Mouse (Mus musculus): ENCODE results near the gene Gm14862. TPM values are rescaled to one million over a fixed set of nuclear protein-coding genes. Genes with fewer than 3 reads are reported as not detected.
A peak's percentile ranks its signal among the peaks of the same experiment; 100 is the strongest.

The Gm14862 gene
- polyA plus RNA-seq, 1 experiment from 2014 or later, result not detected

- Histone ChIP-seq H3K9me3 (ENCODE audit: control insufficient read depth, low read length) (no peaks in the 10 kb centered on the region), H3K9ac (replicated peaks; ENCODE audit: low read length) (no peak overlapping the region), H3K4me1 (ENCODE audit: control insufficient read depth, insufficient read depth, low read length) (no peaks in the 10 kb centered on the region), H3K27me3 (ENCODE audit: control insufficient read depth, insufficient read depth, low read length) (no peaks in the 10 kb centered on the region), H3K36me3 (ENCODE audit: control insufficient read depth, insufficient read depth, low read length) (no peaks in the 10 kb centered on the region), H3K27ac (replicated peaks; ENCODE audit: low read depth, low read length) (peak overlapping the region; percentile 70), H3K4me2 (ENCODE audit: low read length) (no peak overlapping the region), H3K4me3 (replicated peaks; ENCODE audit: low read depth, low read length) (no peak overlapping the region)
- peak; percentile 53 for ATAC-seq (ENCODE audit: low FRiP score, low TSS enrichment)
- peak; percentile 56 for DNase-seq
- WGBS, result 60% methylated on average over 12 of the region's 12 CpGs
Observed at GRCm38 (mm10) chrX:9244603-9245336, 11.9 kb downstream of the Gm14862 start.

- DNase-seq, result peak; percentile 42
- 59% methylated on average over 8 of the region's 8 CpGs for WGBS
- Histone ChIP-seq H3K4me1 (ENCODE audit: control insufficient read depth, insufficient read depth, low read length) (no peaks in the 10 kb centered on the region), H3K27ac (replicated peaks; ENCODE audit: low read depth, low read length) (peak overlapping the region; percentile 33; the same call in 1 of the 2 replicates), H3K9me3 (ENCODE audit: control insufficient read depth, low read length) (no peaks in the 10 kb centered on the region), H3K9ac (replicated peaks; ENCODE audit: low read length) (no peak overlapping the region), H3K27me3 (ENCODE audit: control insufficient read depth, insufficient read depth, low read length) (no peaks in the 10 kb centered on the region), H3K4me2 (ENCODE audit: low read length) (no peak overlapping the region), H3K4me3 (replicated peaks; ENCODE audit: low read depth, low read length) (no peak overlapping the region), H3K36me3 (ENCODE audit: control insufficient read depth, insufficient read depth, low read length) (no peaks in the 10 kb centered on the region)
- no peak for ATAC-seq (ENCODE audit: low FRiP score, low TSS enrichment)
Observed at GRCm38 (mm10) chrX:9243381-9243864, 13.3 kb downstream of the Gm14862 start.

- ATAC-seq (ENCODE audit: low FRiP score, low TSS enrichment) (no peak), DNase-seq (no peak)
- WGBS, result 77% methylated on average over 5 of the region's 5 CpGs
Observed at GRCm38 (mm10) chrX:9240737-9241591, 15.7 kb downstream of the Gm14862 start.

GRCm38 (mm10) chrX:9227105-9227504 lies 29.6 kb downstream of the Gm14862 start:
- no peaks in the 10 kb centered on the region for H3K27me3 ChIP-seq (ENCODE audit: control insufficient read depth, insufficient read depth, low read length)
- H3K4me3 ChIP-seq (replicated peaks; ENCODE audit: low read depth, low read length), result no peak overlapping the region
- H3K9ac ChIP-seq (replicated peaks; ENCODE audit: low read length), result no peak overlapping the region
- ATAC-seq (ENCODE audit: low FRiP score, low TSS enrichment) (no peak), DNase-seq (no peak)
- 77% methylated on average over 2 of the region's 2 CpGs for WGBS
- no peak overlapping the region for H3K4me2 ChIP-seq (ENCODE audit: low read length)
- no peak overlapping the region for H3K27ac ChIP-seq (replicated peaks; ENCODE audit: low read depth, low read length)
- H3K9me3 ChIP-seq (ENCODE audit: control insufficient read depth, low read length), result no peaks in the 10 kb centered on the region
- no peaks in the 10 kb centered on the region for H3K36me3 ChIP-seq (ENCODE audit: control insufficient read depth, insufficient read depth, low read length)
- H3K4me1 ChIP-seq (ENCODE audit: control insufficient read depth, insufficient read depth, low read length), result no peaks in the 10 kb centered on the region

More at GRCm38 (mm10) chrX:9240737-9241591, 15.7 kb downstream of the Gm14862 start:
- Histone ChIP-seq H3K9ac (replicated peaks; ENCODE audit: low read length) (no peak overlapping the region), H3K27ac (replicated peaks; ENCODE audit: low read depth, low read length) (no peak overlapping the region), H3K4me2 (ENCODE audit: low read length) (no peak overlapping the region), H3K9me3 (ENCODE audit: control insufficient read depth, low read length) (no peaks in the 10 kb centered on the region), H3K27me3 (ENCODE audit: control insufficient read depth, insufficient read depth, low read length) (no peaks in the 10 kb centered on the region), H3K4me3 (replicated peaks; ENCODE audit: low read depth, low read length) (no peak overlapping the region), H3K36me3 (ENCODE audit: control insufficient read depth, insufficient read depth, low read length) (no peaks in the 10 kb centered on the region), H3K4me1 (ENCODE audit: control insufficient read depth, insufficient read depth, low read length) (no peaks in the 10 kb centered on the region)

GRCm38 (mm10) chrX:9222412-9223221 lies 34.1 kb downstream of the Gm14862 start:
- 90% methylated on average over 3 of the region's 3 CpGs for WGBS
- Histone ChIP-seq H3K9ac (replicated peaks; ENCODE audit: low read length) (no peak overlapping the region), H3K27me3 (ENCODE audit: control insufficient read depth, insufficient read depth, low read length) (no peaks in the 10 kb centered on the region)

GRCm38 (mm10) chrX:9221736-9222135 lies 35.0 kb downstream of the Gm14862 start:
- H3K36me3 ChIP-seq (ENCODE audit: control insufficient read depth, insufficient read depth, low read length), result no peaks in the 10 kb centered on the region
- no peak overlapping the region for H3K9ac ChIP-seq (replicated peaks; ENCODE audit: low read length)
- DNase-seq, result no peak
- no peaks in the 10 kb centered on the region for H3K9me3 ChIP-seq (ENCODE audit: control insufficient read depth, low read length)
- no peak overlapping the region for H3K4me2 ChIP-seq (ENCODE audit: low read length)
- no peaks in the 10 kb centered on the region for H3K27me3 ChIP-seq (ENCODE audit: control insufficient read depth, insufficient read depth, low read length)
- no peak overlapping the region for H3K27ac ChIP-seq (replicated peaks; ENCODE audit: low read depth, low read length)
- H3K4me3 ChIP-seq (replicated peaks; ENCODE audit: low read depth, low read length), result no peak overlapping the region
- no peak for ATAC-seq (ENCODE audit: low FRiP score, low TSS enrichment)
- 88% methylated on average over 4 of the region's 4 CpGs for WGBS
- H3K4me1 ChIP-seq (ENCODE audit: control insufficient read depth, insufficient read depth, low read length), result no peaks in the 10 kb centered on the region

More at GRCm38 (mm10) chrX:9222412-9223221, 34.1 kb downstream of the Gm14862 start:
- no peak overlapping the region for H3K4me3 ChIP-seq (replicated peaks; ENCODE audit: low read depth, low read length)
- H3K9me3 ChIP-seq (ENCODE audit: control insufficient read depth, low read length), result no peaks in the 10 kb centered on the region
- no peaks in the 10 kb centered on the region for H3K36me3 ChIP-seq (ENCODE audit: control insufficient read depth, insufficient read depth, low read length)
- DNase-seq (no peak), ATAC-seq (ENCODE audit: low FRiP score, low TSS enrichment) (no peak)
- no peak overlapping the region for H3K4me2 ChIP-seq (ENCODE audit: low read length)
- no peaks in the 10 kb centered on the region for H3K4me1 ChIP-seq (ENCODE audit: control insufficient read depth, insufficient read depth, low read length)
- H3K27ac ChIP-seq (replicated peaks; ENCODE audit: low read depth, low read length), result no peak overlapping the region

GRCm38 (mm10) chrX:9221206-9221605 lies 35.5 kb downstream of the Gm14862 start:
- DNase-seq (peak; percentile 65), ATAC-seq (ENCODE audit: low FRiP score, low TSS enrichment) (no peak)
- Histone ChIP-seq H3K9ac (replicated peaks; ENCODE audit: low read length) (no peak overlapping the region), H3K4me1 (ENCODE audit: control insufficient read depth, insufficient read depth, low read length) (no peaks in the 10 kb centered on the region), H3K4me2 (ENCODE audit: low read length) (no peak overlapping the region), H3K27me3 (ENCODE audit: control insufficient read depth, insufficient read depth, low read length) (no peaks in the 10 kb centered on the region), H3K27ac (replicated peaks; ENCODE audit: low read depth, low read length) (no peak overlapping the region), H3K36me3 (ENCODE audit: control insufficient read depth, insufficient read depth, low read length) (no peaks in the 10 kb centered on the region), H3K4me3 (replicated peaks; ENCODE audit: low read depth, low read length) (no peak overlapping the region), H3K9me3 (ENCODE audit: control insufficient read depth, low read length) (no peaks in the 10 kb centered on the region)
- WGBS, result 28% methylated on average over 6 of the region's 6 CpGs

GRCm38 (mm10) chrX:9219570-9219969 lies 37.1 kb downstream of the Gm14862 start:
- Histone ChIP-seq H3K4me3 (replicated peaks; ENCODE audit: low read depth, low read length) (no peak overlapping the region), H3K9me3 (ENCODE audit: control insufficient read depth, low read length) (no peaks in the 10 kb centered on the region), H3K4me2 (ENCODE audit: low read length) (no peak overlapping the region), H3K4me1 (ENCODE audit: control insufficient read depth, insufficient read depth, low read length) (no peaks in the 10 kb centered on the region), H3K9ac (replicated peaks; ENCODE audit: low read length) (no peak overlapping the region), H3K27me3 (ENCODE audit: control insufficient read depth, insufficient read depth, low read length) (no peaks in the 10 kb centered on the region), H3K27ac (replicated peaks; ENCODE audit: low read depth, low read length) (no peak overlapping the region), H3K36me3 (ENCODE audit: control insufficient read depth, insufficient read depth, low read length) (no peaks in the 10 kb centered on the region)
- 89% methylated on average over 3 of the region's 3 CpGs for WGBS
- DNase-seq (no peak), ATAC-seq (ENCODE audit: low FRiP score, low TSS enrichment) (no peak)
